Mouse (Mus musculus): Measurements from ENCODE around the gene Cog4. TPM values are rescaled to one million over a fixed set of nuclear protein-coding genes. Genes with fewer than 3 reads are reported as not detected.

Cog4 gene
- total and polyA plus RNA-seq, 3 experiments: 34.8 to 74.1 (median 66.2) TPM

DNA sequence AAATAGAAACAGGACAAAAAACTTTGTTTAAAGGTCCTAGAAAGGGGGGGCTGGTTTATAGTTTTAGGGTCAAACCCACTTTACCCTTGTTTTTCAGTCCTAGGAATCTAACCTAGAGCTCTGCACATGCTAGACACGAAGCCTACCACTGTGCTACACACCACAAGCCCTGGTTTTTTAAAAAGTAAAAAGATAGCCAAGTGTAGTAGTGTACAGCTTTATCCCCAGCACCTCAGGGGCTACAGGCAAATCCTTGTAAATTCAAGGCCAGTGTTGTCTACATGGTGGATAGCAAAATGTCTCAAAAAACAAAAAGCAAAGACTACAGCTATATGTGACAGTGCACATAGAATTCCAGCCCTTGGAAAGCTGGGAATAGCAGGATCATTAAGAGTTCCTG, 29.4 kb upstream of the Cog4 start:
- Histone ChIP-seq H3K27me3 (ENCODE audit: control insufficient read depth, insufficient read depth, low read length) (no peaks in the 10 kb centered on the region), H3K79me2 (replicated peaks; ENCODE audit: control insufficient read depth, insufficient read depth, low read length) (no peaks in the 10 kb centered on the region), H3K9ac (ENCODE audit: low read depth, low read length) (no peak overlapping the region), H3K27ac (no peak overlapping the region), H3K4me1 (ENCODE audit: control insufficient read depth, insufficient read depth, low read length) (no peaks in the 10 kb centered on the region), H3K4me3 (no peak overlapping the region), H3K36me3 (ENCODE audit: control insufficient read depth, insufficient read depth, low read length) (peaks cover 16% of the 10 kb centered on the region)
- TF ChIP-seq EP300 (IDR thresholded peaks at IDR 0.05; ENCODE audit: insufficient read depth, low read depth, low read length) (no peak), POLR2A (IDR thresholded peaks at IDR 0.05; ENCODE audit: insufficient read depth, low read depth, low read length) (no peak), CTCF (IDR thresholded peaks at IDR 0.05) (no peak)
- WGBS: 93% methylated on average over 1 of the region's 1 CpGs
- intact Hi-C loops (cut with DNase I): loop anchor here (5.0 to 10.0 kb wide), 2 partner anchors 65 to 172 kb away; no protein-coding TSS in a partner anchor
- no peak for DNase-seq

DNA sequence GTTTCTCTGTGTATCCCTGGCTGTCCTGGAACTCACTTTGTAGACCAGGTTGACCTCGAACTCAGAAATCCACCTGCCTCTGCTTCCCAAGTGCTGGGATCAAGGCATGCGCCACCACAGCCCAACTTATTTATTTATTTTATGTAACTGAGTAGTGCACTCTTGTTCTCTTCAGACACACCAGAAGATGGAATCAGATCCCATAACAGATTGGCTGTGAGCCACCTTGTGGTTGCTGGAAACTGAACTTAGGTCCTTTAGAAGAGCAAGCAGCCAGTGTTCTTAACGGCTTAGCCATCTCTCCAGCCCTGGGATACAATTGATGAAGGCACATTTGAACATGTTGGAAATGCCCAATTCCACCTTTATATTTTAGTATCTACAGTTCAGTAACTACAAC, 27.8 kb upstream of the Cog4 start:
- WGBS: 76% methylated on average over 3 of the region's 3 CpGs
- Histone ChIP-seq H3K79me2 (replicated peaks; ENCODE audit: control insufficient read depth, insufficient read depth, low read length) (no peaks in the 10 kb centered on the region), H3K9ac (ENCODE audit: low read depth, low read length) (no peak overlapping the region), H3K27me3 (ENCODE audit: control insufficient read depth, insufficient read depth, low read length) (no peaks in the 10 kb centered on the region), H3K4me3 (no peak overlapping the region), H3K27ac (no peak overlapping the region), H3K36me3 (ENCODE audit: control insufficient read depth, insufficient read depth, low read length) (peaks cover 16% of the 10 kb centered on the region), H3K4me1 (ENCODE audit: control insufficient read depth, insufficient read depth, low read length) (no peaks in the 10 kb centered on the region)
- intact Hi-C loops (cut with DNase I): loop anchor here (5.0 to 10.0 kb wide), 2 partner anchors 66 to 174 kb away; no protein-coding TSS in a partner anchor
- TF ChIP-seq EP300 (IDR thresholded peaks at IDR 0.05; ENCODE audit: insufficient read depth, low read depth, low read length) (no peak), CTCF (IDR thresholded peaks at IDR 0.05) (peak; percentile 27)
- DNase-seq: no peak

DNA sequence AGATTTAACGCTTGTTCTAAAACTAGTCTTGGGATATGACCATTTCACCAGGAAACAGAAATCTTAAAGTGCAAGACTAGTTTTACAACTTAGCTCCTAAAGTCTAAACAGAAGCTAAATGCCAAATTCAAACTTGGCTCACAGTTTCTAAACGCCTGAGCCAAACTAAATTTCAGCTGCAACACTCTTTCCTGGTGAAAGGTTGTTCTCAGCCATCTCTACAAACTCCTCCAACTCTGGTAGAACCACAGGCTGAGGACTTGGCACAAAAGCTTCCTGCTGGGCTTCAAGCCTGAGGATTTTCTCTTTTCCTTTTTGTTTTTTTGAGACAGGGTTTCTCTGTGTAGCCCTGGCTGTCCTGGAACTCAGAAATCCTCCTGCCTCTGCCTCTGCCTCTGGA, 26.1 kb upstream of the Cog4 start:
- WGBS: 78% methylated on average over 2 of the region's 2 CpGs
- no peak overlapping the region for H3K4me3 ChIP-seq
- no peak for DNase-seq

DNA sequence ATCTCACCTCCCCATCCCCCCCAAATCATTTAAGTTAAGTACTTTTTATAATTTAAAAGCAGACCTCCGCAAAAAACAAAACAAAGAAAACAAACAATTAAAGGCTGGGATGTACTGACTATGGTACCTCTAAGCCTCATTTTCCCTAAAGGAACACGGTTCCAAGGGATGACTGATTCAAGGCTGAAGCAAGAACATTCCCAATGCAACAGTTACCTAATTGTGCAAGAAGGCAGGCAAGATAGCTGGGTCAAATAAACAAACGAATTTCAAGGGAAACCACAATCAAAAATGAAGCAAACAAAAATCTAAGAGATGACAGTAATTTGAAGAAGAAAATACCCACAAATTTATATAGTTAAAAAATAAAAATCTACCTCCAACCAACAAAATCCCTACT, 24.4 kb upstream of the Cog4 start:
- intact Hi-C loops (cut with DNase I): no loop called here
- Histone ChIP-seq H3K9ac (ENCODE audit: low read depth, low read length) (no peak overlapping the region), H3K79me2 (replicated peaks; ENCODE audit: control insufficient read depth, insufficient read depth, low read length) (no peaks in the 10 kb centered on the region), H3K4me1 (ENCODE audit: control insufficient read depth, insufficient read depth, low read length) (no peaks in the 10 kb centered on the region), H3K4me3 (no peak overlapping the region), H3K36me3 (ENCODE audit: control insufficient read depth, insufficient read depth, low read length) (peaks cover 15% of the 10 kb centered on the region), H3K27me3 (ENCODE audit: control insufficient read depth, insufficient read depth, low read length) (no peaks in the 10 kb centered on the region), H3K27ac (no peak overlapping the region)
- DNase-seq: no peak
- TF ChIP-seq POLR2A (IDR thresholded peaks at IDR 0.05; ENCODE audit: insufficient read depth, low read depth, low read length) (no peak), EP300 (IDR thresholded peaks at IDR 0.05; ENCODE audit: insufficient read depth, low read depth, low read length) (no peak)
- 79% methylated on average over 3 of the region's 3 CpGs for WGBS

More for the DNA sequence above, 26.1 kb upstream of the Cog4 start:
- intact Hi-C loops (cut with DNase I): no loop called here
- no peak overlapping the region for H3K27ac ChIP-seq
- no peak overlapping the region for H3K9ac ChIP-seq (ENCODE audit: low read depth, low read length)
- TF ChIP-seq EP300 (IDR thresholded peaks at IDR 0.05; ENCODE audit: insufficient read depth, low read depth, low read length) (no peak), CTCF (IDR thresholded peaks at IDR 0.05) (no peak), POLR2A (IDR thresholded peaks at IDR 0.05; ENCODE audit: insufficient read depth, low read depth, low read length) (no peak)
- H3K36me3 ChIP-seq (ENCODE audit: control insufficient read depth, insufficient read depth, low read length): peaks cover 14% of the 10 kb centered on the region
- no peaks in the 10 kb centered on the region for H3K79me2 ChIP-seq (replicated peaks; ENCODE audit: control insufficient read depth, insufficient read depth, low read length)
- H3K4me1 ChIP-seq (ENCODE audit: control insufficient read depth, insufficient read depth, low read length): no peaks in the 10 kb centered on the region
- no peaks in the 10 kb centered on the region for H3K27me3 ChIP-seq (ENCODE audit: control insufficient read depth, insufficient read depth, low read length)

DNA sequence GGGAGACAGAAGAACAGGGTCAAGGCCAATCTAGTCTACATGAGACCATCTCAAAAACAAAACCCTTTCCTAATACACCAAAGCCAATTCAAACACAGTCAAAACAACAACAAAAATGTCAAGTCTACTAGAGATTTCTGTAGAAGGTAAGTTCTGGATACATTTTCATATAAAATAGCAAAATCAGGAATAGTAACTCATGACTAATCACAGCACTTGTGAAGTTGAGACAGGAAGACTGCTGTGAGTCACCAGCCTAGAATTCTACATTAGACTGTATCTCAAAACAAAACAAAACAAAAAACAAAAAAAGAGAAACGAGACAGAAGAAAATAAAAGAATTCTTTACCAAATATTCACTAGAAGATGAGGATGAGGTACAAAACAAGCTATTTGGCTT, 21.5 kb upstream of the Cog4 start:
- no peak overlapping the region for H3K9ac ChIP-seq (ENCODE audit: low read depth, low read length)
- TF ChIP-seq CTCF (IDR thresholded peaks at IDR 0.05) (no peak), POLR2A (IDR thresholded peaks at IDR 0.05; ENCODE audit: insufficient read depth, low read depth, low read length) (no peak), EP300 (IDR thresholded peaks at IDR 0.05; ENCODE audit: insufficient read depth, low read depth, low read length) (no peak)
- H3K79me2 ChIP-seq (replicated peaks; ENCODE audit: control insufficient read depth, insufficient read depth, low read length): no peaks in the 10 kb centered on the region; the same call in 1 of the 2 replicates
- intact Hi-C loops (cut with DNase I): no loop called here
- WGBS: 45% methylated on average over 1 of the region's 1 CpGs
- DNase-seq: no peak
- H3K4me1 ChIP-seq (ENCODE audit: control insufficient read depth, insufficient read depth, low read length): no peaks in the 10 kb centered on the region
- H3K27ac ChIP-seq: no peak overlapping the region
- H3K4me3 ChIP-seq: no peak overlapping the region
- peaks cover 18% of the 10 kb centered on the region for H3K36me3 ChIP-seq (ENCODE audit: control insufficient read depth, insufficient read depth, low read length)
- H3K27me3 ChIP-seq (ENCODE audit: control insufficient read depth, insufficient read depth, low read length): no peaks in the 10 kb centered on the region

DNA sequence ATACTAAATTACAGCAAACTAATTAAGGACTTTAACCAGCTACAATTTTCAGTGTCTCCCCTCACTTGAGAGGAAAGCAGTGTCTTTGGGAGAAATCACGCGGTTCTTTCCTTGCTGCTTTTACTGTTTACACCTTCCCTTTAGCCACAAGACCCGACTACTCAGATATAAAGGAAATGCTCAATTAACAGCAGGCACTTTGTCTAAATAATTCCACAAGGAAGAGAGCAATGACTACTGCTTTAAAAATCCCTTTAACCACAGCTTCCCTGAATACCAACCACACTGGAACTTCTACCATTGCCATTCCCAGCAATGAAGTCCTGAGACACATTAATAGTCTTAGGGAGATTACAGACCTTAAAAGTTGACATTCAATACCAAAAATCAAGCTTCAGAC, 17.9 kb upstream of the Cog4 start:
- H3K9ac ChIP-seq (ENCODE audit: low read depth, low read length): no peak overlapping the region
- H3K27ac ChIP-seq: no peak overlapping the region
- no peaks in the 10 kb centered on the region for H3K27me3 ChIP-seq (ENCODE audit: control insufficient read depth, insufficient read depth, low read length)
- no peak for TF ChIP-seq POLR2A (IDR thresholded peaks at IDR 0.05; ENCODE audit: insufficient read depth, low read depth, low read length)
- no peak for TF ChIP-seq EP300 (IDR thresholded peaks at IDR 0.05; ENCODE audit: insufficient read depth, low read depth, low read length)
- no peak for TF ChIP-seq CTCF (IDR thresholded peaks at IDR 0.05)
- intact Hi-C loops (cut with DNase I): no loop called here
- no peaks in the 10 kb centered on the region; the same call in 1 of the 2 replicates for H3K79me2 ChIP-seq (replicated peaks; ENCODE audit: control insufficient read depth, insufficient read depth, low read length)
- DNase-seq: no peak
- peaks cover 10% of the 10 kb centered on the region for H3K36me3 ChIP-seq (ENCODE audit: control insufficient read depth, insufficient read depth, low read length)
- no peak overlapping the region for H3K4me3 ChIP-seq
- WGBS: 67% methylated on average over 3 of the region's 3 CpGs
- H3K4me1 ChIP-seq (ENCODE audit: control insufficient read depth, insufficient read depth, low read length): no peaks in the 10 kb centered on the region
